Mouse (Mus musculus): ENCODE results near the gene Cplx1.
A peak's percentile ranks its signal among the peaks of the same experiment; 100 is the strongest.

Gene Cplx1

DNA sequence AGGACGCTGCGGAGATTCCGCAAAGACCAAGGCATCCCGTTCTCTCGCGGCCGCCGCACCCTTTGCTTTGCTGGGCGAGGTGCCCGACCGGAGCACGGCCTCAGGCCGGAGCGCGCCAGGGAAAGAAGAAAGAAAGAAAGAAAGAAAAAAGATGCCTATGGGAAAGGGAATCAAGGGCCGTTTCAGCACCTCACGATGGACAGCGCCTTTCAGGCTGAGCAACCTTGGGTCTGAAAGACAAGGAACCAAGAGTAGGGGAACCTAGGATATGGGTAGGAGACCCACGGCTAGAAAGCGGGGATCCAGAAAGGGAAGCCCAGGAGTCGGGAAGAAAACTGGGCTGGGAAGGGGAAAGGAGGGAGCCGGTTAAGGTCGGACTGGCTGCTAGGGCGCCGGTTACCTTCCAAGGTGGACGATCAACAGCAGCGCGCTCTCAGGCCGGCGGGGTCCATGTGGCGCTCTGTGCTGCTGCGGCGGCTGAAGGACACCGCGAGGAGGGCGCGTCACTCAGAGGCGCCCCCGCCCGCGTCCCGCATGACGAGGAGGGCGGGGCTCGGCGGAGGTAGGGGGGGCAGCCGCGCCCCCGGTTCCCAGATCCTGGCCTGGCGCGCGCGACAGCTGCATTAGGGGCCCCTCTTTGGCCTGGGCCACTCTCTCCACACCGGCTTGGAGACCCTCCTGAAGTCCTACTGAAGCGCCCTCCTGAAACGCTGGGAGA, at the start of gene Cplx1:
Gene Cplx1, minus strand, starts transcription at position 536 of the 718 bp plus-strand sequence.
- peak; percentile 23 for DNase-seq

DNA sequence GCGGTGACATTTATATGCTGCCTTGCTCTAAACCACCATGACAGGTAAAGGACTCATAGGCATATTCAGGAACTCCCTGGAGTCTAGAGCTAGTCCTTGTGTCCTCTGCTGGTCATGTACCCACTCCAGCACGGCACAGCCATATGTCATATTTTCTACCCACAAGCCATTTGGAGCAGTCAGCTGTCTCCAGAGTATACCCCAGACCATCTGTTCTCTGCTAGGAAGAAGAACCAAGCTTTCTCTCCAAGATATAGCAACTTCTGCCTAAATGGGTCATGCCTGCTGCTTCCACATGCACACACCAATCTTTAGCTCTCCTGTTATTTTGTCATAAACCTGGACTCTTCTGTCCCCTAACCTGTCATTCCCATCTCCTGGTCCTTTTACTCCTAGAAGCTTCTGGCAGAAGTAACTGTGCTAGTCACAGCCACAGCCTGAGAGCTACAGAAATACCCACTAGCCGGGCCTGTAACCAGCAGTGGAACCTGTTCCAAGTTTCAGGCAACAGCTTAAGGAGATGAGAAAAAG, 31.6 kb upstream of the Cplx1 start:
- no peak for DNase-seq

GRCm38 (mm10) chr5:108573054-108573453, 23.2 kb upstream of the Cplx1 start:
- DNase-seq = no peak

DNA sequence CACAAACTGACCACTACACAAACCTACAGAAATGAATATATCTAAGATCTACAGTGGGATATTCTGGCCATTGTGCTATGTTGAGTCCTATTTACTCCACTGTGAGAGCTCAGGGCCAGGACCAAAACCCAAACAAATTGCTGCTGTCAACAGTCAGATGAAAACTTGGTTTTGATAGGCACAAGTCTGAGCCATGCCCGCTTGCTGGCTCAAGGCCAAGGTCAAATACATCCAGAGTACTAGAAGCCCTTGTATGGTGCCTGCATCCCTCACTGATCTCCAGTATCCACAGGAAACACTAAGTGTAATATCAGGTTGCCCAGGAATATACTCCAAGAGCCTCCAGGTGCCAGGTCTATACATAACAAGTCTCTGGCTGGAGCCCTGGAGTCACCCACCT, 21.2 kb upstream of the Cplx1 start:
- no peak for DNase-seq

DNA sequence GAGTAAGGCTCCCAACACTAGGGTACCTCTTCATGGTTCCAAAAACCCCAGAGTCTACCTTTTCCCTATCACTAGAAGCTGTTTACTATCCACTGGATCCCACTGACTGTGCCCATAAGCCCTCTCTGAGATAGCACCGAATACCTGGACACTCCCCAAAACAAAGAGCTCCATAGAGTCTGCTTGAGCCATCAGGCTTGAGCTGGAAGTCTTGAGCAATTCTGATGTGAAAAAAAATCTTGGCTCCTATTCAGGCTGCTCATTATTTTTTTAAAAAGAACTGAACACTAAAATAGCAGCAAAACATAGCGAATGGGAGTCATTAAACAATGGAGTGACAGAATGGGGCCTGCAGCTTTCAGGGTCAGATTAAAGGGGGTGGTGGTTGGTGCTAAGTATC, 17.3 kb upstream of the Cplx1 start:
- no peak for DNase-seq

GRCm38 (mm10) chr5:108566523-108566922, 16.7 kb upstream of the Cplx1 start:
- no peak for DNase-seq

DNA sequence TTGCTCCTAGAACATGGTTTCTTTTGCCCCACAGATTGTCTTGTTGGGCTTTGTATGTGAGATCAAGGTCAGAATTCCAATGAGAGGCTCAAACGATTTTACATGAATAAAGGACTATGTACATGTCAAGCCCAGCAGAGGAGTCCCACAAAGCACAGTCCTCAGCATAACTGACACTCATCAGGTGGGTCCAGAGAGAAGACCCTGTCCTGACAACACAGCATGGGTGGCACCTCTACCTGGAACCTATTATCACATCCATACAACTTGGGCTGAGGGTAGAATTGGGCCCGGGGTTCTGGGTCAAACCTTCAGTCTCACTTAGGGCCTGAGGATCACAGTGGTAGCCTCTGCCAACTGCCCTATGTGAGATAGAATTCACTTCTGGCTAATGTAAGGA, 15.6 kb upstream of the Cplx1 start:
- no peak for DNase-seq

DNA sequence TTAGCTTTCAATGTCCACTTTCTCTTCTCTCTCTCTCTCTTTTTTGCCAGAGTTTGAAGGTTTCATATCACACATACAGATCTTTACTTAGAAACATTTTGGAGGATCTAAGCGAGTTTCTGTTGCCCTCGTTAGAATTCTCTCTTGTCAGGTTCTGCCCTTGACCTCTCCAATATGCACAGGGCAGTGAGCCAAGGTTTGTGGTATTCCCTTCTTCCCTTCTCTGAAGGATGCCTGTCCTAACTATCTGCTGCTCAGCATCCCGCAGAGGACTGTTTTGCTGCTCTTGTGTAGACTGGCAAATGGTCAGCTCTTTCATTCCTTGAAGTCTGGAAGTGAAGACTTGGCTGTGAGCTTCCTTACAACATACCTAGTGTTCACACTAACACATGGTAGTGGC, 14.5 kb upstream of the Cplx1 start:
- DNase-seq = no peak

DNA sequence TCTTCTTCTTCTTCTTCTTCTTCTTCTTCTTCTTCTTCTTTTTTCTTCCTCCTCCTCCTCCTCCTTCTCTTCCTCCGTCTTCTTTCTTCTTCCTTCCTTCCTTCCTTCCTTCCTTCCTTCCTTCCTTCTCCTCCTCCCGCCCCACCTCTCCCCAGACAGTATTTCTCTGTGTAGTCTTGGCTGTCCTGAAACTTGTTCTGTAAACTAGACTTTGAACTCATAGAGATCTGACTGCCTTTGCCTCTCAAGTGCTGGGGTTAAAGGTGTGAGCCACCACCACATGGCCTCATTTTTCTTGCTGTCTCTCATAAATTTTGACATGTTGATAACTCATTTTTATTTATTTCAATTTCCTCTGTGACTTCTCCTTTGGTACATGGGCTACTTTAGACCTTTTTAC, 12.7 kb upstream of the Cplx1 start:
- no peak for DNase-seq

GRCm38 (mm10) chr5:108556986-108557385, 7.2 kb upstream of the Cplx1 start:
- DNase-seq = no peak

GRCm38 (mm10) chr5:108554041-108554440, 4.2 kb upstream of the Cplx1 start:
- DNase-seq = no peak

- no peak for DNase-seq
Measured at GRCm38 (mm10) chr5:108550207-108550594, 377 bp upstream of the Cplx1 start.

GRCm38 (mm10) chr5:108549137-108549488, 711 bp downstream of the Cplx1 start:
- DNase-seq = no peak

- DNase-seq = no peak
Measured at GRCm38 (mm10) chr5:108547636-108548035, 2.2 kb downstream of the Cplx1 start.

GRCm38 (mm10) chr5:108543516-108544291, 6.1 kb downstream of the Cplx1 start:
- DNase-seq = no peak

DNA sequence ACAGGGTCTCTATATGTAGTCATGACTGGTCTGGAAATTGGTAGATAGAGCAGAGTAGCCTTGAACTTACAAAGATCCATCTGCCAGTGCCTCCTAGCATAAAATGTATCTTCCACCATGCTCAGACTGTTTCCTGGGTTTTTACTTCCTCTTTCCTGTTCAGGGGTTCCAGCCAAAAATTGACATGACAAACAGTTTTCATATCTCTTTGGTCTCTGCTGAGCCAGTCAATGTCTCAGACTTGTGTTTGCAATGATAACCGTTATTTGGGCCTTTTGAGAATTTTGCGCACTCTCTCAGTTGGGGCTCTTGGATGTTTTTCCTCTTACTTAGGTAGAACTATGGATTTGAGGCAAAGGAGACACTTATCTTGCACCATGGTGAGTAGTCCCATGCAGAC, 15.6 kb downstream of the Cplx1 start:
- no peak for DNase-seq

DNA sequence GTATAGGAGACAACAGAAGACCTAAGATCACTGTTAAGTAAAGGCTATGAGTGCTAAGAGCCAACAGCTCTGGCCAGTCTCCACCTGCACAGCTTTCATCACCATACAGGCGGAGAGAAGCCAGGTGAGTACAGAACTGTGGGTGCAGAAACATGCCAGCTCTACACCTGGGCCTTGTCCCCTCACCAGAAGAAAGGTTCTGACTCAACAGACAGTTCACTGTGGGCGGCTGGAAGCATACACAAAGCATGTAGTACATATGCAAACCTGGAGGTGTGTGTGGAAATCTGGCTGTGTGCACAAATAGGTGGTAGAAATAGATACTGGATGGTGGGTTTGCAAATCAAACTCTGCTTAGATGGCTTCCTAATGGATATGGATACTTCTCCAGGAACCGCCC, 27.2 kb downstream of the Cplx1 start:
- no peak for DNase-seq

DNA sequence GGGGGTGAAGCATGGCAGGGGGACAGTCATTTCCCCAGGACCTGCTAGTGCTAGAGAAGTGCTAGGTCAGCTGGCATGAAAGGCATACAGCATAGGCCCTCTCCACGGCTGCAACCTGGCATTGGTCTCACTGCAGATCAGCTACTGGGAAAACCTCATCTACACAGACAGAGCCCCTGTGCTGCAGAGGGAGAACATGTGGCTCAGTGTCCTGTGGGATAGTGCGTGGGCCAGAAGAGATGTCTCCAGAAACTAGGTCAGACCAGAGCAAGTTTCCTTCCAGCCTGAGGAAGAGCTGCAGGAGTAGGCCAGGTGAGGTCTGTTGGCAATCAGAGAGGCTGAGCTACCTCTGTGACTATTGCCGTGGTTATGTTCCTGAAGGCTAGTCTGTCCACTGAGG, 27.9 kb downstream of the Cplx1 start:
- DNase-seq = no peak

- no peak for DNase-seq
Measured at GRCm38 (mm10) chr5:108521016-108521415, 28.8 kb downstream of the Cplx1 start.

DNA sequence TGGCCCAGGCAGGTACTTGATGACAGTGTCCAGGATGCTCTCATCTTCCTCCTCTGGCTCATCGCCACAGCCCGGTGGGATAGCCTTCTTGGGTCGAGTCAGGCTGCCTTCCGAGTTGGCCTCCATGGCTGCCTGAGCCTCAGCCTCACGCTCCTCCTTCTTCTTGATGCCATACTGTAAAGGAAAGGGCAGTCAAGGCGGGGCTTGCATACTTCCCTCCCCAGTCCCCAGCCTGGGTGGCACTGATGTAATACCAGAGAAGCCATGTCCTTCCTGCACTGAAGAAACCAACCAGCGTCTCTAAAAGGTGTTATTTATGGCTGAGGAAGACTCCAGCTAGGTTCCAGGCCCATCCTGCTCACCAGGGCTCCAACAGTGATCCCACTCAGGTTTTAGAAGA, 29.7 kb downstream of the Cplx1 start:
- no peak for DNase-seq

DNA sequence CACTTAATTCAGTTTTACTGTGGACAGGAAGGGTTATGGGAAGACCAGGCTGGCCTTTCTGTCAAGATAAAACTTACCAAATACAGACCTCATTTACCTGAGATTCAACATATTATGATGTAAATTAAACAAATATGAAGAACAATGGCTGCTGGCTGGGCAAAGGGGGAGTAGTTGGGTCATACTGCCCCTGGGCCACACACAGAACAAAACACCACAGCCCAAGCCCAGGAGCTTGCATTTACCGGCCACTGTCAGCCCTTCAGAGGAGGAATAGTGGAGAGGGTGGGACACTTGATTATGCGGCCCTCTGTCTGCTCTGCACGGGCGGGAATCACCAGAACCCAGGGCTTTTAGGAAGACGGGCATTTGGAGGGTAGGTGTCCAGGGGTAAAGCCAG, 30.9 kb downstream of the Cplx1 start:
- DNase-seq = no peak

DNA sequence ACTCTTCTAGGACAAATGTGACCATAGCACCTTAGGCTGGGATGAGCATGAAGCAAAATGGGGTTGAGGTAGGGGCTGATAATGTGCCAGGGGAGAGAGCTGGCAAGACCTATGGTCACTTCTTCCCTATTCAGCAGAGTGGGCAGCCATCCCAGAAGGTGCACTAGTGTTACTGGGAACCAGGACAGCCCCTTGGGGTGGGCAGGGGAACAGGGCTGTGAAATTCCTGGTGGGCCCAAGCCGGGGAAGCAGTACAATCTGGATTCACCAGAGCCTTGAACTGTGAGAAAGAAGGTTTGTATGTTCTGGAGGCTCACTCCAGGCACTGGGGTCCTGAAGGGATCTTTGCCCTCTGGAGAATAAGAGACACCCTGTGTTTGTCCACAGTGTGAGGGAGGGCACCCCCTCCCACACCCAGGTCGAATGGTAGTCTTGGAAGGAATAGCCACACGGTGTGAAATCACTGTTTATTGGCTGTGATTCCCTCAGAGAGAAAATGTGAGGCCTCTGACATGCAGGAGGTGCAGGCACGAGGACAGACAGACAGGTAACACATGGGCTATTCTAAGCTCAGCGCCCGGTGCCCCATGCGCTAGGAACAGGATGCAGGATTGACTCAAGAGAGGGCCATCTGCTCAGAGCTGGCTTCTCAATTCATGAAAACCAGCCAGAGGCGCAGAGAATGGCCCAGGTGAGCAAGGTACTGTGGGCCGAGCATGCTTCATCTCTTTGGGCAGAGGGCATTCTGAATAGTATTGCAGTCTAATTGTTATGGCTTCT, 31.5 kb downstream of the Cplx1 start:
- no peak for DNase-seq

DNA sequence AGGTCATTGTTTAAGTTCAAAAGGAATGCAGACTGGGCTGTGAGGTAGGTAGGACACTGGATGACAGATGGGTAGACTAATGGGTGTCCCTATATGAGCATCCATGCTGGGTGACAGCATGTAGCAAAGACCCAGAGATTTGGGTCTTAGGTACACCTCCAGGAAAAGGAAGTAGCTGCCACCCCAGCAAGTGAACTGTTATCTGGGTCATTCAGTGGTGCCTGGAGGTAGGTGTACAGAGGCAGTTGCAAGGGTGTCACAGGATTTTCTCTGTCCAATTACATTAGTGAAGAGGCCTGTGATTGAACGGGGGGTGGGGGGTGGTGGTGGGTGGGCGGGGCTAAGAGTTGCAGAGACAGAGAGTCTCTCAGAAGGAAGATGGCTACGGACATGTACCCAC, 33.2 kb downstream of the Cplx1 start:
- DNase-seq = no peak

Data from kidney, adult 11 months (tissue).